Mouse (Mus musculus) CH12.LX (cell line): Measurements from ENCODE around the gene Kctd17.

Source experiments
- CTCF ChIP-seq, 2 experiments: IDR thresholded peaks in 1 of 2; conservative IDR thresholded peaks in 1 of 2; 2 replicates each; pipeline ENCODE4 v1.5.1; 2011 to 2012; ENCODE audit warnings: low read depth in 2 of 2, low read length in 2 of 2, improper control_type of control experiment in 1 of 2, inconsistent platforms in 1 of 2, mild to moderate bottlenecking in 1 of 2, moderate library complexity in 1 of 2
- GABPA ChIP-seq: IDR thresholded peaks from 2 replicates; pipeline ENCODE4 v1.6.1; 2012; ENCODE audit warnings: low read depth, low read length, improper control_type of control experiment, inconsistent platforms; ENCODE audit not compliant: insufficient replicate concordance
- IRF4 ChIP-seq: IDR thresholded peaks from 2 replicates; pipeline ENCODE4 v1.6.1; 2014; ENCODE audit warnings: low read depth, mild to moderate bottlenecking, inconsistent platforms, low read length, improper control_type of control experiment
- MAZ ChIP-seq: IDR thresholded peaks from 2 replicates; pipeline ENCODE4 v1.6.1; 2012; ENCODE audit warnings: low read depth, mild to moderate bottlenecking, inconsistent platforms, low read length, improper control_type of control experiment, moderate library complexity
- MEF2A ChIP-seq: IDR thresholded peaks from 2 replicates; pipeline ENCODE4 v1.6.1; 2014; ENCODE audit warnings: low read depth, mild to moderate bottlenecking, inconsistent platforms, low read length, improper control_type of control experiment, borderline replicate concordance
- NRF1 ChIP-seq: IDR thresholded peaks from 2 replicates; pipeline ENCODE4 v1.6.1; 2014; ENCODE audit warnings: low read depth, mild to moderate bottlenecking, inconsistent platforms, low read length, improper control_type of control experiment, moderate library complexity
- POLR2A ChIP-seq: IDR thresholded peaks from 2 replicates; pipeline ENCODE4 v1.6.1; 2011; ENCODE audit warnings: low read depth, mild to moderate bottlenecking, improper control_type of control experiment, low read length
- RAD21 ChIP-seq: IDR thresholded peaks from 2 replicates; pipeline ENCODE4 v1.6.1; 2011; ENCODE audit warnings: low read depth, mild to moderate bottlenecking, low read length, improper control_type of control experiment, moderate library complexity
- ZKSCAN1 ChIP-seq: IDR thresholded peaks from 2 replicates; pipeline ENCODE4 v1.6.1; 2012; ENCODE audit warnings: low read depth, inconsistent platforms, low read length, improper control_type of control experiment, borderline replicate concordance

- TF ChIP-seq RAD21 (no peak), GABPA (no peak), MAZ (no peak), POLR2A (no peak), IRF4 (no peak), CTCF (conservative IDR thresholded peaks at IDR 0.05 in 1 of 2, IDR thresholded peaks at IDR 0.05 in 1 of 2; ENCODE audit: low read depth in 2 of 2, low read length in 2 of 2) (no peak), NRF1 (no peak), MEF2A (no peak), ZKSCAN1 (no peak)
Measured at GRCm38 (mm10) chr15:78401921-78402320, 26.4 kb upstream of the Kctd17 start.
